Mouse (Mus musculus): Measurements from ENCODE around the gene Ppm1l. TPM values are rescaled to one million over a fixed set of nuclear protein-coding genes. Genes with fewer than 3 reads are reported as not detected.
"Not testable (repeated sequence)": the region's sequence is repeated elsewhere in the genome, so short reads cannot be mapped to it uniquely, and the experiment has no call there.

Gene Ppm1l
- polyA plus RNA-seq, 1 experiment from 2014 or later = 17.2 TPM

GRCm38 (mm10) chr3:69373544-69374306 is 57.1 kb downstream of the Ppm1l start:
- ATAC-seq (ENCODE audit: low FRiP score) = peak; percentile 64
- Histone ChIP-seq H3K9ac (ENCODE audit: low read depth, low read length) (no peak overlapping the region), H3K27me3 (ENCODE audit: control insufficient read depth, insufficient read depth, low read length) (no peaks in the 10 kb centered on the region), H3K9me3 (ENCODE audit: control insufficient read depth, low read length) (no peaks in the 10 kb centered on the region), H3K27ac (ENCODE audit: low read depth, low read length) (no peak overlapping the region), H3K4me3 (ENCODE audit: low read depth, low read length) (no peak overlapping the region), H3K4me2 (replicated peaks; ENCODE audit: low read depth, low read length) (no peak overlapping the region), H3K4me1 (replicated peaks; ENCODE audit: control insufficient read depth, insufficient read depth, low read length) (no peaks in the 10 kb centered on the region), H3K36me3 (ENCODE audit: control insufficient read depth, insufficient read depth, low read length) (no peaks in the 10 kb centered on the region)
- 79% methylated on average over 10 of the region's 10 CpGs for WGBS
- peak; percentile 52 for DNase-seq (ENCODE audit: low spot score)

GRCm38 (mm10) chr3:69374538-69374937 is 57.9 kb downstream of the Ppm1l start:
- ATAC-seq (ENCODE audit: low FRiP score) (no peak), DNase-seq (ENCODE audit: low spot score) (no peak)
- WGBS = 93% methylated on average over 5 of the region's 5 CpGs
- Histone ChIP-seq H3K36me3 (ENCODE audit: control insufficient read depth, insufficient read depth, low read length) (no peaks in the 10 kb centered on the region), H3K9me3 (ENCODE audit: control insufficient read depth, low read length) (no peaks in the 10 kb centered on the region), H3K4me1 (replicated peaks; ENCODE audit: control insufficient read depth, insufficient read depth, low read length) (no peaks in the 10 kb centered on the region), H3K9ac (ENCODE audit: low read depth, low read length) (no peak overlapping the region), H3K27me3 (ENCODE audit: control insufficient read depth, insufficient read depth, low read length) (no peaks in the 10 kb centered on the region), H3K4me2 (replicated peaks; ENCODE audit: low read depth, low read length) (no peak overlapping the region), H3K27ac (ENCODE audit: low read depth, low read length) (no peak overlapping the region), H3K4me3 (ENCODE audit: low read depth, low read length) (no peak overlapping the region)

GRCm38 (mm10) chr3:69374983-69375382 is 58.3 kb downstream of the Ppm1l start:
- Histone ChIP-seq H3K4me1 (replicated peaks; ENCODE audit: control insufficient read depth, insufficient read depth, low read length) (no peaks in the 10 kb centered on the region), H3K9ac (ENCODE audit: low read depth, low read length) (no peak overlapping the region), H3K27me3 (ENCODE audit: control insufficient read depth, insufficient read depth, low read length) (no peaks in the 10 kb centered on the region), H3K9me3 (ENCODE audit: control insufficient read depth, low read length) (no peaks in the 10 kb centered on the region), H3K36me3 (ENCODE audit: control insufficient read depth, insufficient read depth, low read length) (no peaks in the 10 kb centered on the region), H3K4me2 (replicated peaks; ENCODE audit: low read depth, low read length) (no peak overlapping the region), H3K27ac (ENCODE audit: low read depth, low read length) (no peak overlapping the region), H3K4me3 (ENCODE audit: low read depth, low read length) (no peak overlapping the region)
- ATAC-seq (ENCODE audit: low FRiP score) = no peak
- DNase-seq (ENCODE audit: low spot score) = no peak
- WGBS = 88% methylated on average over 5 of the region's 5 CpGs

DNA sequence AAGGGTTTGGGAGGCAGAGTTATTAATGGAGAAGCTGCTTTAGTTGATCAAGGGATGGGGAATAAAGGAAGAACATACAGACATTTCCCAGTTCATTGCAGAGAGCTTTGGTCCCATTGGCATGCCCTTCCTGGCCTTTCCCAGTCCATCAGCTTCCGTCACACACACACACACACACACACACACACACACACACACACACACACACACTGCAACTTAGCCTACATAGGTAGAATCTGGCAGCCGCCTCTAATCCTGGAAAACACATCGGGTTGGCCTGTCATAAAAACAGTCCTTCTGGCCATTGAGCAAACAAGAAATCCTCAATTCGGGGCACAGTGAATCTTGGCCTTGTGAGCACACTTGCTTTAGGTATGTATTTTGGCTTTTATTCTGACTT is 64.6 kb downstream of the Ppm1l start:
- no peaks in the 10 kb centered on the region for H3K4me1 ChIP-seq (replicated peaks; ENCODE audit: control insufficient read depth, insufficient read depth, low read length)
- no peak overlapping the region for H3K9ac ChIP-seq (ENCODE audit: low read depth, low read length)
- 79% methylated on average over 4 of the region's 4 CpGs for WGBS
- H3K27me3 ChIP-seq (ENCODE audit: control insufficient read depth, insufficient read depth, low read length) = no peaks in the 10 kb centered on the region
- no peaks in the 10 kb centered on the region for H3K9me3 ChIP-seq (ENCODE audit: control insufficient read depth, low read length)
- no peak overlapping the region for H3K4me2 ChIP-seq (replicated peaks; ENCODE audit: low read depth, low read length)
- ATAC-seq (ENCODE audit: low FRiP score) (no peak), DNase-seq (ENCODE audit: low spot score) (no peak)
- H3K27ac ChIP-seq (ENCODE audit: low read depth, low read length) = no peak overlapping the region
- no peaks in the 10 kb centered on the region for H3K36me3 ChIP-seq (ENCODE audit: control insufficient read depth, insufficient read depth, low read length)
- no peak overlapping the region for H3K4me3 ChIP-seq (ENCODE audit: low read depth, low read length)

- H3K4me2 ChIP-seq (replicated peaks; ENCODE audit: low read depth, low read length); H3K4me1 ChIP-seq (replicated peaks; ENCODE audit: control insufficient read depth, insufficient read depth, low read length); H3K4me3 ChIP-seq (ENCODE audit: low read depth, low read length); H3K9ac ChIP-seq (ENCODE audit: low read depth, low read length); H3K27ac ChIP-seq (ENCODE audit: low read depth, low read length); DNase-seq (ENCODE audit: low spot score); H3K36me3 ChIP-seq (ENCODE audit: control insufficient read depth, insufficient read depth, low read length); H3K9me3 ChIP-seq (ENCODE audit: control insufficient read depth, low read length); ATAC-seq (ENCODE audit: low FRiP score); H3K27me3 ChIP-seq (ENCODE audit: control insufficient read depth, insufficient read depth, low read length): not testable (repeated sequence)
- 84% methylated on average over 10 of the region's 10 CpGs for WGBS
These were observed 75.2 kb downstream of the Ppm1l start for GRCm38 (mm10) chr3:69391834-69392233.

DNA sequence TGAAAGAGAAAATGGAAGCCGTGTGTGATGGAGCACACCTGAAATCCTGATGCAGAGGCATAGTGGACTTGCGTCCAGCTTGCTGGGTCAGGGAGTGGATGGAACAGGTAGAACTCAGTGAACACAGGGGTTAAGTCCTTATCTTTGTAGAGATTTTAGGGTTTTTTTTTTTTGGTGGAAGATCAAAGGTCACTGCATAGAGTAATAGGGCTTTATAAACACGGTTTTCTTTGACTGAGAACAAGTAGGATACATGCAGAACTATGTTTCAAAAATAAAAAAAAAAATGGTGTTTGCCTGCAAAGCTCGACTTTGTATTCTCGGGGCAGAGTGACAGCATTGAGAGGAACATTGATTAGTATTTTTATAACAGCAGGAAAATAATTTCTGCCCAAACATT is 75.6 kb downstream of the Ppm1l start:
- Histone ChIP-seq H3K4me2 (replicated peaks; ENCODE audit: low read depth, low read length) (no peak overlapping the region), H3K9ac (ENCODE audit: low read depth, low read length) (no peak overlapping the region), H3K9me3 (ENCODE audit: control insufficient read depth, low read length) (no peaks in the 10 kb centered on the region), H3K27ac (ENCODE audit: low read depth, low read length) (no peak overlapping the region), H3K4me3 (ENCODE audit: low read depth, low read length) (no peak overlapping the region), H3K4me1 (replicated peaks; ENCODE audit: control insufficient read depth, insufficient read depth, low read length) (no peaks in the 10 kb centered on the region), H3K27me3 (ENCODE audit: control insufficient read depth, insufficient read depth, low read length) (no peaks in the 10 kb centered on the region), H3K36me3 (ENCODE audit: control insufficient read depth, insufficient read depth, low read length) (no peaks in the 10 kb centered on the region)
- WGBS = 83% methylated on average over 5 of the region's 5 CpGs
- no peak for ATAC-seq (ENCODE audit: low FRiP score)
- DNase-seq (ENCODE audit: low spot score) = no peak

- Histone ChIP-seq H3K4me1 (replicated peaks; ENCODE audit: control insufficient read depth, insufficient read depth, low read length) (no peaks in the 10 kb centered on the region), H3K9me3 (ENCODE audit: control insufficient read depth, low read length) (no peaks in the 10 kb centered on the region), H3K27ac (ENCODE audit: low read depth, low read length) (no peak overlapping the region), H3K9ac (ENCODE audit: low read depth, low read length) (no peak overlapping the region), H3K27me3 (ENCODE audit: control insufficient read depth, insufficient read depth, low read length) (no peaks in the 10 kb centered on the region), H3K4me3 (ENCODE audit: low read depth, low read length) (no peak overlapping the region), H3K4me2 (replicated peaks; ENCODE audit: low read depth, low read length) (no peak overlapping the region), H3K36me3 (ENCODE audit: control insufficient read depth, insufficient read depth, low read length) (no peaks in the 10 kb centered on the region)
- ATAC-seq (ENCODE audit: low FRiP score) (no peak), DNase-seq (ENCODE audit: low spot score) (no peak)
- WGBS = 91% methylated on average over 9 of the region's 9 CpGs
These were observed 76.4 kb downstream of the Ppm1l start for GRCm38 (mm10) chr3:69393079-69393478.

- no peak overlapping the region for H3K4me3 ChIP-seq (ENCODE audit: low read depth, low read length)
- no peak overlapping the region for H3K4me2 ChIP-seq (replicated peaks; ENCODE audit: low read depth, low read length)
- DNase-seq (ENCODE audit: low spot score) (no peak), ATAC-seq (ENCODE audit: low FRiP score) (no peak)
- no peaks in the 10 kb centered on the region for H3K36me3 ChIP-seq (ENCODE audit: control insufficient read depth, insufficient read depth, low read length)
- H3K27me3 ChIP-seq (ENCODE audit: control insufficient read depth, insufficient read depth, low read length) = no peaks in the 10 kb centered on the region
- no peaks in the 10 kb centered on the region for H3K4me1 ChIP-seq (replicated peaks; ENCODE audit: control insufficient read depth, insufficient read depth, low read length)
- no peak overlapping the region for H3K27ac ChIP-seq (ENCODE audit: low read depth, low read length)
- no peak overlapping the region for H3K9ac ChIP-seq (ENCODE audit: low read depth, low read length)
- H3K9me3 ChIP-seq (ENCODE audit: control insufficient read depth, low read length) = no peaks in the 10 kb centered on the region
- 76% methylated on average over 3 of the region's 3 CpGs for WGBS
These were observed 77.3 kb downstream of the Ppm1l start for GRCm38 (mm10) chr3:69393991-69394390.

GRCm38 (mm10) chr3:69395084-69395483 is 78.4 kb downstream of the Ppm1l start:
- Histone ChIP-seq H3K9ac (ENCODE audit: low read depth, low read length) (no peak overlapping the region), H3K4me1 (replicated peaks; ENCODE audit: control insufficient read depth, insufficient read depth, low read length) (no peaks in the 10 kb centered on the region), H3K36me3 (ENCODE audit: control insufficient read depth, insufficient read depth, low read length) (no peaks in the 10 kb centered on the region), H3K4me2 (replicated peaks; ENCODE audit: low read depth, low read length) (no peak overlapping the region), H3K9me3 (ENCODE audit: control insufficient read depth, low read length) (no peaks in the 10 kb centered on the region), H3K27me3 (ENCODE audit: control insufficient read depth, insufficient read depth, low read length) (no peaks in the 10 kb centered on the region), H3K27ac (ENCODE audit: low read depth, low read length) (no peak overlapping the region), H3K4me3 (ENCODE audit: low read depth, low read length) (no peak overlapping the region)
- no peak for ATAC-seq (ENCODE audit: low FRiP score)
- no peak for DNase-seq (ENCODE audit: low spot score)
- 87% methylated on average over 5 of the region's 5 CpGs for WGBS

All from hindbrain, embryonic 11.5 days (tissue).